Mouse (Mus musculus): ENCODE data around the gene Ptpn6.

DNA sequence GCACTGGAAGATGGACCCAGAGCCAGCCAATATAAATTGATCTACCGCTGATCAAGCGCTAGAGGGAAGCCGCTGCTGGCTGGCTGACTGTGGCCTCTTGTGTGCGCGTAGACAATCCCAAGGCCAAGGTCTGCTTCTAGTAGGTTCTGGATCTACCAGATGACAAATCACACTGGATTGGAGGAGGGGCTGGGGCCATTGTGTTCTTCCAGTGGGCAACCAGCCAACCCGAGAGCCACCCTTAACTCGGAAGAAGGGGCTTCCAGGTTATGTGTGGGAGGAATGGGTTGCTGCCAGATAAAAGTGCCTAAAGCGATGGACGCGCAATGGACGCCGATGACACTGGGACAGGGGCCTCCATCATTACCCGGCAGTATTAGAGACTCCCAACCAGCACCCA is 20.5 kb downstream of the Ptpn6 start:
- TF ChIP-seq POLR2A (IDR thresholded peaks at IDR 0.05; ENCODE audit: low read depth, low read length) (no peak), CTCF (IDR thresholded peaks at IDR 0.05; ENCODE audit: extremely low read depth, insufficient read depth, insufficient read length, insufficient replicate concordance) (no peak)

Data from spleen, adult 2 months (tissue).